Mouse (Mus musculus) intestine, embryonic 14.5 days (tissue): ENCODE data around the gene Fam83g. TPM values are rescaled to one million over a fixed set of nuclear protein-coding genes. Genes with fewer than 3 reads are reported as not detected.
A peak's percentile ranks its signal among the peaks of the same experiment; 100 is the strongest.

Experiments used
- ATAC-seq: fragments of 200-750 bp; cut with Nextera tagmentation; replicated peaks from 2 replicates; pipeline ENCODE4 v1.8.0; 2017; ENCODE audit warnings: low read depth, moderate number of reproducible peaks, moderate TSS enrichment, moderate library complexity; ENCODE audit not compliant: low FRiP score, low TSS enrichment
- DNase-seq: peaks from one replicate; pipeline ENCODE4 v3.0.0-alpha.2; 2018; ENCODE audit warnings: low spot score
- H3K27ac ChIP-seq: fragments of 300-500 bp; sonication (generic); 2 replicates; pipeline ENCODE4 v1.5.1; 2014; ENCODE audit warnings: low read depth, mild to moderate bottlenecking, control low read depth
- H3K27me3 ChIP-seq: fragments of 300-500 bp; sonication (generic); replicated peaks from 2 replicates; pipeline ENCODE4 v1.6.1; 2014; ENCODE audit warnings: low read length, control low read depth; ENCODE audit not compliant: control insufficient read depth, insufficient read depth
- H3K36me3 ChIP-seq: fragments of 300-500 bp; sonication (generic); 2 replicates; pipeline ENCODE4 v1.6.1; 2014; ENCODE audit warnings: low read length, control low read depth; ENCODE audit not compliant: control insufficient read depth, insufficient read depth
- H3K4me1 ChIP-seq: fragments of 300-500 bp; sonication (generic); replicated peaks from 2 replicates; pipeline ENCODE4 v1.6.1; 2014; ENCODE audit warnings: low read length, control low read depth, mixed read lengths; ENCODE audit not compliant: control insufficient read depth, insufficient read depth
- H3K4me2 ChIP-seq: fragments of 300-500 bp; sonication (generic); 2 replicates; pipeline ENCODE4 v1.6.1; 2014; ENCODE audit warnings: low read length
- H3K4me3 ChIP-seq: fragments of 300-500 bp; sonication (generic); 2 replicates; pipeline ENCODE4 v1.5.1; 2014; ENCODE audit warnings: low read depth, low read length, control low read depth, mixed read lengths
- H3K9ac ChIP-seq: fragments of 300-500 bp; sonication (generic); 2 replicates; pipeline ENCODE4 v1.6.1; 2014; ENCODE audit warnings: mild to moderate bottlenecking, low read length
- H3K9me3 ChIP-seq: fragments of 300-500 bp; sonication (generic); 2 replicates; pipeline ENCODE4 v1.6.1; 2016; ENCODE audit warnings: low read length, control low read depth; ENCODE audit not compliant: control insufficient read depth
- WGBS: fragments of 180-500 bp; shearing (Covaris S2); extraction: QIAGEN DNeasy Blood & Tissue Kit; methylation state at CpG from one replicate; pipeline ENCODE4 v1.1.7; 2014; 5-methylcytosine and 5-hydroxymethylcytosine counted together
- polyA plus RNA-seq: library from polyadenylated mRNA; unstranded; fragments of >200 nt; fragmentation: Nextera tagmentation; extraction: Ambion mirVana; gene quantifications from 2 replicates; pipeline ENCODE4 v1.2.1, GENCODE M21; 2014

Gene Fam83g
- polyA plus RNA-seq, 1 experiment from 2014 or later = 4.6 TPM

DNA sequence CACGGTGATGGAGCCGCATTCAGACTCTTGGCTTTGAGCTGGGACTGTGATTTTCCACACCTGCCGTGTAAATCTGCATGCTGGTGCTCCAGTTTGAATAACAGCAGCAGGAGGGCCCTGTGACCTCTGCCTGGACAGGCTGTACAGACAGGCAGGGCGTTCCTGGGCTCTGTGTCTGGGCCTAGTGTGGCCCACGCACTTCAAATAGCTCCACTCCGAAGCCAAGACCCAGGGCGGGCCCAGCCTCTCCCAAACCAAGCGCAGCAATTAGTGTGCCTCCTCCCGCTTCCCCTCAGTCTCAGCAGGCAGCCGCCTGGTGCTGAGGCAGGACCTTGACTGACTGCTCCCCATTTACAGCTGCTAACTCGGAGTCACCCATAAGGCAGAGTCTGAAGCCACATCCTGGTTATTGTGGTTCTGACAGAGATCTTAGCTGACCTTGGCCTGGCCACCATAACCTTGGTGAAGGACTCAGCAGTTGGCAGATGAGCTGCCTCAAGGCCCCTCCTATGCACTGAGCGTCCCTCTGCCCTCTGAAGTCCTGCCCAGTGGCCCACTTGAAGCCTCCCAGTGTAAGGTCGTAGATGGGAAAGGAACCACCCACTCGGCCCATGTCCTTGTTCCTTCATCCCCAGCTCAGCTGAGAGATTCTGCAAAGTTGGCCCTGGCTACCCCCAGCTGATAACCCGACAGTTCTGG, 29.4 kb downstream of the Fam83g start:
- DNase-seq (no peak), ATAC-seq (no peak)
- 54% methylated on average over 15 of the region's 15 CpGs for WGBS
- Histone ChIP-seq H3K4me1 (no peaks in the 10 kb centered on the region), H3K27ac (no peak overlapping the region), H3K9ac (no peak overlapping the region), H3K36me3 (no peaks in the 10 kb centered on the region), H3K4me3 (no peak overlapping the region), H3K27me3 (no peaks in the 10 kb centered on the region), H3K4me2 (no peak overlapping the region), H3K9me3 (no peaks in the 10 kb centered on the region)

- H3K4me3 ChIP-seq = no peak overlapping the region
- H3K9ac ChIP-seq = no peak overlapping the region
- H3K27ac ChIP-seq = no peak overlapping the region
- no peaks in the 10 kb centered on the region for H3K9me3 ChIP-seq
- peak; percentile 84 for DNase-seq
- H3K36me3 ChIP-seq = no peaks in the 10 kb centered on the region
- ATAC-seq = peak; percentile 73
- 45% methylated on average over 11 of the region's 11 CpGs for WGBS
- H3K4me2 ChIP-seq = no peak overlapping the region
- no peaks in the 10 kb centered on the region for H3K27me3 ChIP-seq
- no peaks in the 10 kb centered on the region for H3K4me1 ChIP-seq
Observed at GRCm38 (mm10) chr11:61714346-61715117, 30.6 kb downstream of the Fam83g start.

DNA sequence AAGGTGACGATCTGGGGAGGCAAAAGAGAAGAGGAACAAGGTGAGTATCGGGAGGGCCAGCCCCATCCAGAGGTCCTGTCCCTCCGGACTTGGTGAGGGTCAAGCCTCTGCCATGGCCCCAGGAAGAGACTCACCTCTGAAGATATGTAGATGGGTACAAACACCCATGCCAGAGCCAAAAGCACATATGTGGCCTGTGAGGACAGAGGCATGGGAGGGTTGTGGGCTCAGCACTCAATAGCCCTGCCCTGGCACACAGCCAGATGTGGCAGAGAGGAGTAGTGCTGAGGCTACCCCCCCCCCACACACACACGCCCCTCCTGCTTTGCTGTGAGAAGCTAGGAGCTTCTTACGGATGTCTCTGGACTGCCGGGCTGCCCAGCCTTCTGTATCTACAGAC, 31.2 kb downstream of the Fam83g start:
- Histone ChIP-seq H3K9ac (no peak overlapping the region), H3K36me3 (no peaks in the 10 kb centered on the region), H3K27me3 (no peaks in the 10 kb centered on the region), H3K27ac (no peak overlapping the region), H3K4me1 (no peaks in the 10 kb centered on the region), H3K4me2 (no peak overlapping the region), H3K9me3 (no peaks in the 10 kb centered on the region), H3K4me3 (no peak overlapping the region)
- 0 out of 2 replicates have a peak, but pooled peaks have one; percentile 18 for ATAC-seq
- WGBS = 65% methylated on average over 6 of the region's 6 CpGs
- DNase-seq = no peak

DNA sequence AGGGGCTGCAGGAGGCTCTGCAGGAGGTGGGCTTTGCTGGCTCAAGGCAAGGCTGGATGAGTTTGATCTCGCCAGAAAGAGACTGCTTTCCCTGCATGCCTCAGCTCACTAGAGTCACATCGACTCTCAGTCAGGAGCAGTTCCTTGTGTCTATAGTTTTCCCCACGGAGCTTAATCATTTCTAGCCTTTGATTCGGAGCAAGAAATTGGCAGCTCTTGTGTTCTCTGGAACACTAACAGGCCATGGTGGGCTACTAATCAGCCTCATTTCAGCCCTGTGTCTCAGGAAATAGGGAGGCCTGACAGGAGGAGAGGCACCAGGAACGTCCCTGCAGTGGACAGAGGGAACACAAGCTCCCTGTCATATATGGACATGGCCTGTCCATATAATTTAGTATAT, 34.1 kb downstream of the Fam83g start:
- 66% methylated on average over 5 of the region's 5 CpGs for WGBS

DNA sequence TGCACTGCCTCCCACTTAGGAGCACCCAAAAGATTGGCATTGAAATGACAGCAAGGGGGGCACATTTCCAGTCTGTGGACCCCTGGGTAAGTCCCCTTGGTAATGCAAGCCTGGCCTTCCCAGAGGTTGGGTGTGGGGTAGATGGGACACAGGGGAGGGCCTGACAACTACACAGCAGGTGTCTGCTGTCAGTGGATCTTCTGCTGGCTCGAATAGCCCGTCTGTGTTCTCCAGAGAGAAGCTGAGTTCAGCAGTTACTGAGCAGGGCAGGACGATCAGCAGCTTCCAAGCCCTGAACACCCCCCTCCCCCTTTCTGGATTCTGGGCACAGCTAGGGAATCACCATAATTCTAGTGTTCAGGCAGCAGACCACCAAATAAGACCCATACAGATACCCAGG, 35.5 kb downstream of the Fam83g start:
- H3K27ac ChIP-seq = no peak overlapping the region
- H3K4me2 ChIP-seq = no peak overlapping the region
- no peak overlapping the region for H3K4me3 ChIP-seq
- no peaks in the 10 kb centered on the region for H3K27me3 ChIP-seq
- no peaks in the 10 kb centered on the region for H3K4me1 ChIP-seq
- no peaks in the 10 kb centered on the region for H3K36me3 ChIP-seq
- H3K9ac ChIP-seq = no peak overlapping the region
- DNase-seq (no peak), ATAC-seq (no peak)
- H3K9me3 ChIP-seq = no peaks in the 10 kb centered on the region
- WGBS = 48% methylated on average over 3 of the region's 3 CpGs

More for the DNA sequence above, 34.1 kb downstream of the Fam83g start:
- Histone ChIP-seq H3K27ac (no peak overlapping the region), H3K4me2 (no peak overlapping the region), H3K36me3 (no peaks in the 10 kb centered on the region), H3K4me1 (no peaks in the 10 kb centered on the region), H3K9ac (no peak overlapping the region), H3K27me3 (no peaks in the 10 kb centered on the region), H3K9me3 (no peaks in the 10 kb centered on the region), H3K4me3 (no peak overlapping the region)
- ATAC-seq (no peak), DNase-seq (no peak)

GRCm38 (mm10) chr11:61719826-61720225, 35.9 kb downstream of the Fam83g start:
- 85% methylated on average over 8 of the region's 8 CpGs for WGBS
- Histone ChIP-seq H3K9me3 (no peaks in the 10 kb centered on the region), H3K4me3 (no peak overlapping the region), H3K27ac (no peak overlapping the region), H3K9ac (no peak overlapping the region), H3K4me2 (no peak overlapping the region), H3K36me3 (no peaks in the 10 kb centered on the region), H3K4me1 (no peaks in the 10 kb centered on the region), H3K27me3 (no peaks in the 10 kb centered on the region)
- DNase-seq (no peak), ATAC-seq (no peak)

DNA sequence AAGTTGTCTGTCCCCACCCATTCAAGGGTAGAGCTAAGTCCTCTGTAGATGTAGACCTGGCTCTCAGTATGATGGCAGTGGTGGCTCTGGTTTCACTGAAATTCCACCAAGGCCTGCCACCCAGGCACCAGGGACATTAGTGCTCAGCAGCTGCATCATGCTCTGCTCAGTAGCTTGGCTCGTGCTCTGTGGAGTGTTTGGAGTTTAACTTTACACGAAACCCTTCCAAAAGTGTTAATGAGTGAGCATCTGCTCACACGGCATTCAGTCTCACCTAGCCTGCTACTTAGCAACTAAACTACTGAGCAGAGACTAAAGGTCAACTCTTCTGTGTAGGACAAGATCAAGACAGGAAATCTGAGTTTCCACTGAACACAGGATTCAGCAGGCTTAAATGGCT, 36.7 kb downstream of the Fam83g start, which contains the start of gene Slc5a10:
TSS of gene Slc5a10 (minus strand) at position 191 of the 400 bp plus-strand sequence.
- Histone ChIP-seq H3K27ac (no peak within 1 kb of the TSS), H3K36me3 (no peaks in the 10 kb centered on the region), H3K9ac (no peak within 1 kb of the TSS), H3K4me2 (no peak within 1 kb of the TSS), H3K9me3 (no peaks in the 10 kb centered on the region), H3K4me1 (no peaks in the 10 kb centered on the region), H3K4me3 (no peak within 1 kb of the TSS), H3K27me3 (no peaks in the 10 kb centered on the region)
- WGBS = 70% methylated on average over 3 of the region's 3 CpGs
- DNase-seq (no peak), ATAC-seq (no peak)

- H3K9me3 ChIP-seq = no peaks in the 10 kb centered on the region
- no peak overlapping the region for H3K9ac ChIP-seq
- 83% methylated on average over 5 of the region's 5 CpGs for whole genome bisulfite sequencing
- no peaks in the 10 kb centered on the region for H3K4me1 ChIP-seq
- DNase-seq (no peak), ATAC-seq (no peak)
- no peak overlapping the region for H3K27ac ChIP-seq
- no peak overlapping the region for H3K4me2 ChIP-seq
- H3K4me3 ChIP-seq = no peak overlapping the region
- H3K27me3 ChIP-seq = no peaks in the 10 kb centered on the region
- no peaks in the 10 kb centered on the region for H3K36me3 ChIP-seq
Observed at GRCm38 (mm10) chr11:61722077-61722476, 38.2 kb downstream of the Fam83g start.
